Mouse (Mus musculus): ENCODE measurements around the gene Slc45a3.

Slc45a3 gene

GRCm38 (mm10) chr1:131962606-131963084, at the start of gene Slc45a3:
Gene Slc45a3, plus strand, starts transcription at chr1:131962967.
- in situ Hi-C loops (cut with MboI, MseI), result no loop called here

GRCm38 (mm10) chr1:131917634-131918033, 45.1 kb upstream of the Slc45a3 start:
- in situ Hi-C loops (cut with MboI, MseI), result no loop called here

- in situ Hi-C loops (cut with MboI, MseI), result no loop called here
Observed at GRCm38 (mm10) chr1:131919052-131919451, 43.7 kb upstream of the Slc45a3 start.

GRCm38 (mm10) chr1:131922100-131922499, 40.7 kb upstream of the Slc45a3 start:
- in situ Hi-C loops (cut with MboI, MseI), result no loop called here

GRCm38 (mm10) chr1:131933471-131933870, 29.3 kb upstream of the Slc45a3 start:
- in situ Hi-C loops (cut with MboI, MseI), result loop anchor here (10.0 kb wide), 1 partner anchor 1061 kb away; no protein-coding TSS in a partner anchor

- in situ Hi-C loops (cut with MboI, MseI), result loop anchor here (10.0 kb wide), 1 partner anchor 1057 kb away; no protein-coding TSS in a partner anchor
Observed at GRCm38 (mm10) chr1:131937659-131938305, 25.0 kb upstream of the Slc45a3 start.

GRCm38 (mm10) chr1:131938811-131939210, 24.0 kb upstream of the Slc45a3 start:
- in situ Hi-C loops (cut with MboI, MseI), result loop anchor here (10.0 kb wide), 1 partner anchor 1056 kb away; no protein-coding TSS in a partner anchor

- in situ Hi-C loops (cut with MboI, MseI), result no loop called here
Observed at GRCm38 (mm10) chr1:131940711-131941244, 22.0 kb upstream of the Slc45a3 start.

- in situ Hi-C loops (cut with MboI, MseI), result no loop called here
Observed at GRCm38 (mm10) chr1:131941501-131941900, 21.3 kb upstream of the Slc45a3 start.

- in situ Hi-C loops (cut with MboI, MseI), result no loop called here
Observed at GRCm38 (mm10) chr1:131942621-131943590, 19.9 kb upstream of the Slc45a3 start.

GRCm38 (mm10) chr1:131945674-131946440, 16.9 kb upstream of the Slc45a3 start:
- in situ Hi-C loops (cut with MboI, MseI), result no loop called here

- in situ Hi-C loops (cut with MboI, MseI), result no loop called here
Observed at GRCm38 (mm10) chr1:131946462-131947215, 16.1 kb upstream of the Slc45a3 start.

GRCm38 (mm10) chr1:131947997-131948525, 14.7 kb upstream of the Slc45a3 start:
- in situ Hi-C loops (cut with MboI, MseI), result no loop called here

- in situ Hi-C loops (cut with MboI, MseI), result no loop called here
Observed at GRCm38 (mm10) chr1:131954242-131954865, 8.4 kb upstream of the Slc45a3 start.

- in situ Hi-C loops (cut with MboI, MseI), result no loop called here
Observed at GRCm38 (mm10) chr1:131955131-131955757, 7.5 kb upstream of the Slc45a3 start.

- in situ Hi-C loops (cut with MboI, MseI), result no loop called here
Observed at GRCm38 (mm10) chr1:131957416-131957815, 5.4 kb upstream of the Slc45a3 start.

GRCm38 (mm10) chr1:131961004-131961403, 1.8 kb upstream of the Slc45a3 start:
- in situ Hi-C loops (cut with MboI, MseI), result no loop called here

- in situ Hi-C loops (cut with MboI, MseI), result no loop called here
Observed at GRCm38 (mm10) chr1:131963085-131963951, 551 bp downstream of the Slc45a3 start.

Data from T-helper 2 cell (primary cell).